Mouse (Mus musculus): ENCODE results near the gene Ampd1. TPM values are rescaled to one million over a fixed set of nuclear protein-coding genes. Genes with fewer than 3 reads are reported as not detected.

The Ampd1 gene
- total RNA-seq, 1 experiment, result 0.49 TPM

DNA sequence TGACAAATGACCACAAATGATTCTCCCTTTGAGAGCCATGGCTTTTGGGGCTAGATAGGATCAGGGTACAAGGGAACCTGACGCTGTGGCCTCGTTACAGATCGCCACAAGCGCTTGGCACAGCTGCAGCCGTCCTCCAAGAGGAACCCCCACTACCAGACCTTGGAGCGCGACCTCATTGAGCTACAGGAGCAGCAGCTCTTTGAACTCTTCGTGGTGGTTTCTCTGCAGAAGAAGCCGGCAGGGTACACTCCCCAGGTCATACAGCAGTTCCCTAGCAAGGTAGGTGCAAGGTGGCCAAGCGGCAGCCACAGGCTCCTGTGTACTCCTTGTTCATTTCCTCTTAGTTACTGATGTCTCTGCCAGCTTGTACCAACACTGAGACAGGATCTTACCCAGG is 75.1 kb downstream of the Ampd1 start:
- peaks cover 11 to 14% of the 10 kb centered on the region in 2 experiments for H3K4me1 ChIP-seq (ENCODE audit: control insufficient read depth in 2 of 2, insufficient read depth in 2 of 2, low read length in 2 of 2, poor library complexity in 1 of 2)
- TF ChIP-seq HCFC1 (IDR thresholded peaks at IDR 0.05; ENCODE audit: borderline replicate concordance, insufficient read depth, low read length) (no peak), CHD2 (IDR thresholded peaks at IDR 0.05; ENCODE audit: low read depth, low read length) (no peak), ZC3H11A (IDR thresholded peaks at IDR 0.05; ENCODE audit: borderline replicate concordance, low read depth, low read length) (no peak)
- peaks cover 38% of the 10 kb centered on the region for H3K36me3 ChIP-seq (ENCODE audit: control insufficient read depth, insufficient read depth, low read length, poor library complexity, severe bottlenecking)
- H3K4me3 ChIP-seq (ENCODE audit: insufficient read depth in 1 of 2, low read depth in 1 of 2, low read length in 2 of 2, poor library complexity in 1 of 2, severe bottlenecking in 1 of 2), result no peak overlapping the region
- no peak for DNase-seq (ENCODE audit: low read depth, low spot score)
- in situ Hi-C loops (cut with MboI; ENCODE audit: low sequenced_read_pairs in 2 of 2, unreplicated experiment in 2 of 2), result no loop called here
- H3K9ac ChIP-seq (ENCODE audit: insufficient read depth, low read depth, low read length, poor library complexity, severe bottlenecking), result no peak overlapping the region
- no peaks in the 10 kb centered on the region for H3K9me3 ChIP-seq (ENCODE audit: control insufficient read depth, insufficient read depth, low read depth, low read length)
- H3K27ac ChIP-seq (ENCODE audit: insufficient read depth, low read depth, low read length, poor library complexity, severe bottlenecking), result no peak overlapping the region

Other genes starting within 250 kb of the Ampd1 start
- gene Sycp1, start 137.9 kb upstream of the Ampd1 start, total RNA-seq (2012; rRNA removed), result 2.8 and 3.6 TPM in 2 replicates
- not detected in 2 replicates for gene Nr1h5, start 109.9 kb upstream of the Ampd1 start, total RNA-seq (2012; rRNA removed)
- 16.9 and 27.9 TPM in 2 replicates for gene Sike1, start 78.3 kb upstream of the Ampd1 start, total RNA-seq (2012; rRNA removed)
- gene Csde1, start 53.6 kb upstream of the Ampd1 start, total RNA-seq (2012; rRNA removed), result 252 and 323 TPM in 2 replicates
- gene Nras, start 15.7 kb upstream of the Ampd1 start, total RNA-seq (2012; rRNA removed), result 88.8 and 113 TPM in 2 replicates
- gene Dennd2c, start 28.6 kb downstream of the Ampd1 start, total RNA-seq (2012; rRNA removed), result 29.9 and 39.2 TPM in 2 replicates
- gene Bcas2, start 97.6 kb downstream of the Ampd1 start, total RNA-seq (2012; rRNA removed), result 86.4 and 102 TPM in 2 replicates
- 34.9 and 37.7 TPM in 2 replicates for gene Trim33, start 205.3 kb downstream of the Ampd1 start, total RNA-seq (2012; rRNA removed)